Mouse (Mus musculus) spleen, adult 12 weeks (tissue): Measurements from ENCODE around the gene 1700001P01Rik.
"Not testable (repeated sequence)": the region's sequence is repeated elsewhere in the genome, so short reads cannot be mapped to it uniquely, and the experiment has no call there.

Experiments used
- DNase-seq: peaks from one replicate; pipeline ENCODE4 v3.0.0; 2022; ENCODE audit warnings: low spot score

Gene 1700001P01Rik

DNA sequence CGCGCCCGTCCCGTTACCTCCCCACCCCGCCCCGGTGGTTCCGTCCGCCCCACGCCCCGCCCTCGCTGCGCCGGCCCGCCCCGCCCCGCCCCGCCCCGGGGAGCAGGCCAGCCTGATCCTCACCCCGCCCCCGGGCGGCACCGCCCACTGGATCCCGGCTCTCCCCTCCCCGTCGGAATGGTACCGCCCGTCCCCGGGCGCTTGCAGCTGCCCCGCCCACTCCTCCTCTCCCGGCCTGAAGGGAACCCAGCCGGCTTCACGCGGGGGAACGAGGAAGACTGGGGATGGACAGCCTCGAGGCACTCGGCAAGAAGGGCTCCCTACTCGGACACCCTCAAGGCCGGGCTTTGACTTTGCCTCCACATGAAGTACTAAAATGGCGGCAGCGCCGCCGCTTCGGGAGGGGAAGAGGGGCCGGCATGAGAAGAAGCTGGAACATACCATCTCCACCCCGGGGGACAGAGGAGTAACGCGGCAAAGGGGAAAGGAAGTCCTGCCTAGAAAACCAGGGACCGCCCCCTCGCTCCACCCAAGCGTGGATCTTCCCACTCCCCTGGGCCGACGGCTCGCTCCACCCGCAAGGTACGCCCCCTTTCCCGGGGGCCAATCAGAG is 30.9 kb downstream of the 1700001P01Rik start:
- DNase-seq: peak; percentile 99

DNA sequence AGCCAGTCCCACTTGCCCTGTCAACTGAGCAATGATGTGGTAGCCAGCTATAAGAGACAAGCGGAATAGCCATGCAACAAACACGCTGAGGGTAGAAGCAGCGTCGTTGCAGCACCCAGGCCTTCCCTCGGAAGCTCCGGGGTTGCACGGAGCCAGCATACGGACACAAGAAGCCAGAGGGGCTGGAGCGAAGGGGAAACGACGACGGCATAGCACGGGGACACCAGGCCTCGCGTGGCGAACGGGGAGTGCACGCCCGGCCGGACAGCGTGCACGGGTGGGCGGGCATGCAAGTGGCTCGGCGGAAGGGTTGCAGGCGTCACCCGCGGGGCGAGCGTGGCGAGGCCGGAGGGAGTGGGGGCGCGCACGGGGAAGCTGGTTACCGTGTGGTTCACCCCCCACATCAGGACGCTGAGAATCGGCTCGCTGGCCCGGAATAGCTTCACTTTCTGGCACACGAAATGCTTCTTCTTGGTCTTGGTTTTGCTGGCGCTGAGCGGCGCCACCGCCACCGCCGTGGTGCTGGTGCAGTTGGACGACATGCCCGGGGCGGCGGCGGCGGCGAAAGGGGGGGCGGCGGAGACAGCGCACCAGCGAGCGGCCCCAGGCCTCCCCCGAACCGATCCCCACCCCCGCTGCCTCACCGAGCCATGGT is 31.5 kb downstream of the 1700001P01Rik start, which contains the start of gene Pip4k2b:
TSS of gene Pip4k2b (minus strand) at position 642 of the 655 bp plus-strand sequence.
- no peak for DNase-seq

DNA sequence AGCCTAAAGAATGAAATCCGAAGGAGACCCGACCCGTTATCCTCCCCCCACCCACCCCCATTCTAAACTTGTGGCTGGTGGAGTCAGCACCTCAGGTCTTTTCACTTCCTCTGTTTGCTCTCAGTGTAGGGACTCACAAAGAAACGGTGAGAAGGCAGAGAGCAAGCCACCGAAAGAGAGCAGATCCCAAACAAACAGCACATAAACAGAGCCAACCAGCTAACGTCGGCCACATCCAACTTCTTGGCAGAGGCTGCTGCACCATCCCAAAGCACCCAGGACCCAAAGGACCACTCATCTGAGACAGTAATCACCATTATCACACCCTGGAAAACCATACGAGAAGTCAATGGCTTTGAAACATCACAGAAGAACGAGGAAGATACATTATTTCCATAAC is 32.3 kb downstream of the 1700001P01Rik start:
- DNase-seq: no peak

DNA sequence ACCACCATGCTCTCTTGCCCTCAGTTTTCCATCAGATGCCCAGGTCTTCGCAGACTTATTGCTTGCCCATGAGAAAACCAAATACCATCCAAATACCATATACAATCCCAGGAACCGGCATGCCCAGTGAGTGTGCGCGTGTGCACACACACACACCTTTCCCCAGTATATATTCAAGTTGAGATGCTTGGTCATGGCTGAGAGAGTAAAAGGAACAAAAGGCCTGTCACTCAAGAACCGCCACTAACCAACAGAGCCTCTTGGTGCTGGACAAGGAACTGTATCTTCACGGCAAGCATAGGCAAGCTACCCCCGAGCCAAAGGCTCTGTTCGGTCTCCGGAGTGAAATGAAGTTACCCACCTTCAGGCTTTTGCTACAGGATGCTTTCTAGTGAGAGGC is 33.1 kb downstream of the 1700001P01Rik start:
- no peak for DNase-seq

DNA sequence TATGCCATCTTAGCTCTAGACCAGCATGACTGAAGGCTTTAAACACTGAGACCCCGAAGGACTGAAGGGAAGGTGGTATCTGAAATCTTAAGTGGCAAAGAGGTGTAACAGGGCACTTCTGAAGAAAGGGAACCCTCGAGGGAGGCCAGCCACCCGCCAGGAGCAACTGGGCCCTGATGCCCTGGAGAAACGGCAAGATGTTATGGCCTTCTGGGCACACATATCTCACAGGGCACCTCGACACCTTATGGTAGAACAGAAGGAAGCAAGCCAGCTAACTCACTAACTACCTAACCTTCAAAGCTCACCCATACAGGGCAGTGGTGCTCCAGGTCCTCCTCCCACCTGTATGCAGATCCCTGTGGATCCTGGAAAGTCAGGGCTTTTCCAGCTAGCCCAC is 33.6 kb downstream of the 1700001P01Rik start:
- DNase-seq: no peak

DNA sequence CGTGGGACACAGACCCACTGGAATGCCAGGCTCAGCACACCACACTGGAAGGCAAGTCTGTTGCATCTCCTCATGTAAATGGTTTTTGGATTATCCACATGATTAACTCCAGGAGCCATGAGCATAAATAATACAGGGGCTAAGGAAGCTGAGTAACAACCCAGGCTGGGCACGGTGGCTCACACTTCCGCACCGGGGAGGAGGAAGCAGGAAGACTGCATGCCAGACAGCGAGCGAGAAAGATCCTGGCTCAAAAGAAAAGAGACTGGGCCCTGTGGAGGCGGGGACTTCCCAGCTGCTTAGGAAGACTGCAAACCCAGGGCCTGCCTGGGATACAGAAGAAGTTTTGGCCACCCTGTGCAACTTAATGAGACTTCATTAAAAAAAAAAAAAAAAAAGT is 35.5 kb downstream of the 1700001P01Rik start:
- DNase-seq: no peak

DNA sequence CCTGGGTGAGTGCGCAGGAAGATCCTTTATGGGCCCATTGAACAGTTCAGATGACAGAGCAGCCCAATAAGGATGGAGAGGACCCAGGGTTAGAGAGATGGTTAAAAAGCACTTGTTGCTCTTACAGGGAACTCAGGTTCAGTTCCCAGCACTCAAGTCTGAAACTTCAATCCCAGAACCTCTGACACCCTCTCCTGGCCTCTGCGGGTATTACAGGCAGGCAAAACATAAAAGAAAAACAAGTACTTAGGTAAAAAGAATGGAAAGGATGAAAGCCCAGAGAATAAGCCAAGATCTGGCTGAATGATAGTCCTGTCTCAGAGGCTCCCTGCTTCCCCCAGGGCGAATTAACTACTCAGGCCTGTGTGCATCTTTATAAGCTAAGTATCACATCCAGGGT is 36.6 kb downstream of the 1700001P01Rik start:
- DNase-seq: no peak

DNA sequence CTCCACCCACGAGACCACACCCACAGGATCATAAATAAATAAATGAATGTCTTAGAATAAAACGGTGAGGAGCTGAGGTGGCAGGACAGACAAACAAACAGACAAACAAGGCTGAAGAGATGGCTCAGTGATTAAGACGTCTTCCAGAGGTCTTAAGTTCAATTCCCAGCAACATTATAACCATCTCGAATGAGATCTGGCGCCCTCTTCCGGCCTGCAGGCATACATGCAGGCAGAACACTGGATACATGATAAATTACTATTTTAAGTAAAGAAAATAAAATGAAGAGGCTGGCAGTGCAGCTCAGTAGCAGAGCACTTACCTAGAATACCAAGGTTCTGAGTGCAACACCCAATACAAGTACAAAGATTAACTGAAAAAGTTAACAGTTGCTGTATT is 37.0 kb downstream of the 1700001P01Rik start:
- no peak for DNase-seq

DNA sequence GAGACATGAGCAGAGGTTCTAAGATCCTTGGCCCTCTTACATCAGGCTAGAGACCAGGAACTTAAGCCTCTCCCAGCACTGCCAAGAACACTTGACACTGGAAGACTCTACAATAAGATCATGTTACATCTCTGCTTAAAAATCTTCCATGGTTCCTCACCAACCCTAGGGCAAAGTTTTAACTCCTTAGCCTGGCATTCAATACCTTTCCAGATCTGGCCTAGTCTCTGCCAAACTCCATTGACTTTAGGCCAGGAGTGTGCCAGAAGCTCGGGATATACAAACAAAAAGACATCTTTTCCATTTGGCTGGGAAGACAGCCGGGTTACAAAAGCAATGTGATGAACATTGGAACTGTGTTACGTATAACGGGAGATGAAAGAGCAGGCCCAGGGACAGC is 38.1 kb downstream of the 1700001P01Rik start:
- no peak for DNase-seq

DNA sequence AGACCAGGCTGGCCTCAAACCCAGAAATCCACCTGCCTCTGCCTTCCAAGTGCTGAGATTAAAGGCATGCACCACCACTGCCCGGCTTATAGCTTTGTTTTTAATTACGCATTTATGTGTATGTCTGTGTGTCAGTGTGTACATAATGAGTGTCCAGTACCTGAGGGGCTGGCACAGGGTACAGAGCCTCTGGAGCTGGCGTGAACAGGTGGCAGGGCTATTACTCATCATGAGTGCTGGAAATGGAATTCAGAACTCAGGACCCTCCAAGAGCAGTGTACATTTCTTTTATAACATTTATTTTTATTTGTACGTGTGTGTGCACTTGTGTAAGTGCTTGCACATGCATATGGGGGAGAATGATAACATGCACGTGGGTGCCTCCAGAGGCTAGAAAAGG is 39.1 kb downstream of the 1700001P01Rik start:
- DNase-seq: no peak

DNA sequence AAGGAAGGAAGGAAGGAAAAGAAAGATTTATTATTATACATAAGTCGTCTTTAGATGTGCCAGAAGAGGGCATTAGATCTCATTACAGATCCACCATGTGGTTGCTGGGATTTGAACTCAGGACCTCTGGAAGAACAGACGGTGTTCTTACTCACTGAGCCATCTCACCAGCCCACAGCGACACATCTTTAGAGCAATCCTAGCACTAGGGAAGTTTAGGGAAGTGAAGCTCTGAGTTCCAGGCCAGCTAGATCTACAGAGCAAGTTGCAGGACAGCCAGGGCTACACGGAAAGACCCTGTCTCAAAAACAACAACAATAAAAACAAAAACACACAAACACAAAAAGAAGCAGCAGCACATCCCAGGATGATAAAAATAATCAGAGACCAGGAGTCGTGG is 40.9 kb downstream of the 1700001P01Rik start:
- not testable (repeated sequence) for DNase-seq

DNA sequence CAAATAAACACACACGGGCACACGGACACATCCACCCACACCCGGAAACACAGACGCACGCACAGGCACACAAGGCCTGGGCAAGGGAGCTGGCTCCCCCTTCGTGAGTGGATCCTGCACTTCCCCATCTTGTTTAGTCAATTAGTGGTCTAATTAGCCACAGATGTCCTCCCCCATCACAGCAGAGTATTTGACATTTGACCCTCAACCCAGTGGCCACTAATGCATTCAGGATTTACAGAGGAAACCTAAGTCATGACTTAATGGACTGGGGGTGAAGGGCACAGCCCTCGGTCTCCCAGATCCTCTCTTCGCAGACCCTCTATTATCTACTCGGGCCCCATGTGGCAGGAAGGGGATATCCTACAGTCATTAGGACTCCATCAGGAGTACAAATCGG is 42.0 kb downstream of the 1700001P01Rik start:
- DNase-seq: no peak

DNA sequence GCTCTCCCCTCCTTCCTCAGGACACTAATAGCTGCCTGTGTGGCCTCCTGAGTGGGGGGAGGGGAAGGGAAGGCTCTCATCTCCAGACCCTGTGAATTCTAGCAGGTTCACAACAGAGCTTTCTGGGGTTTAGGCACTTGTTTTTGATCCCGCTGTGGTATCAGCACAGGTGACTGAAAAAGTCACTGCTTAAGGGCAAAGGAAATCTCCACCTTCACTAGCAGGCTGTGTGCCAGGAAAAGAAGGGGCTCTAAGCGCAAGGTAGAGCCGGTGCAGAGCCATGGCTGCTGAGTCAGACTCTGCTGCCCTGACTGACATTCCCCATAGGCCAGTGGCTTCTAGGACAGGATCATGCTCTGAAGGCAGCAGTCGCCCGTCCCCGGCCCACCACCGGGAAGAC is 47.0 kb downstream of the 1700001P01Rik start:
- DNase-seq: no peak

DNA sequence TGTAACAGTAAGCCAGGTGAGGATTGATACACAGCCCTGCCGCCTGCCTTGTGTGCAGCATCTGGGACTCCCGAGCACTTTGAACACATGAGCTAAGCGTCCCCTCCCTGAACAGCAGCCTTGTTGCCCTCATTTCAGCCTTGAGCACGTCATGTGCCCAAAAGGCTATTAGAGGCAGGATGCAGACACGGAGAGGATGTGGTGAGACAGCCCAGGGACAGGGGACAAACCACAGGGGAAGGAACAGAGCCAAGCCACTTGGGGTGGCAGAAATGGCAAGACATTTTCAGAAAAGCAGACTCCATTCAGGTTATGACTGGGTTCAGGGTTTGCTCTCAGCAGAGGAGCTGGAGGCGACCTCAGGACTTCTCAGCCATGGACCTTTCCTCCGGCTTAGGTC is 47.4 kb downstream of the 1700001P01Rik start:
- DNase-seq: no peak

DNA sequence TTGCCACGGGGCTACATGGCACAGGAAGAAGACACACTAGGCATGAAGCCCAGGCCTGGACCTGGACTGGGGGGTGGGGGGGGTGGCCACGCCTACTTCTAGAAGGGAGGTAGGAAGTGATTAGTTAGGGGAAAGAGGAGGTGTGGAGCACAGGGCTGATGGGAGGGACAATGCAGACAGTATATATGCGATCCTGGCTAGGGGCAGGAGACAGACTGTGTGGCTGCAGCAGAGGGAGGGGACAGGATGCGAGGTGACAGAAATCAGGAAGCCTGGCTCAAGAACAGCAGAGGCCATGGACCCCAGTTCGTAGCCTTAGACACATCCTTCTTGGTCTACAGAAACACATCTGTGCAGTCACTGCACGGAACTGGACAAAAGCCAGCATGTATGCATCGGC is 52.0 kb downstream of the 1700001P01Rik start:
- no peak for DNase-seq
